9 mouse cellular contexts compared by ENCODE assay signal in genomic region chr9:120690510-120690909, GRCm38 (mm10).
DNase-seq lines count a peak whose midpoint lies in the region; ATAC-seq and TF ChIP-seq lines count a peak whose summit lies in the region.
"Had no signal": no experiment of that assay in that cellular context is flagged by ENCODE, and none has a peak within 500 bp of the region (broad histone marks: within the 10 kb centered on the region; RNA-seq: fewer than 3 reads in every experiment).

No protein-coding gene starts in this region.

- DNase-seq in heart, embryonic 10.5 days (ENCODE audit: low spot score) = no peak
- no peak for DNase-seq in heart, postnatal 4 days
- DNase-seq in midbrain, embryonic 10.5 days (ENCODE audit: low spot score) = no peak
- DNase-seq in midbrain, postnatal 0 days (ENCODE audit: low spot score) = no peak
- DNase-seq in T-cell, adult 2 months (ENCODE audit: low spot score) = no peak
- DNase-seq: thymus, adult 18-20 months had no signal

- no peaks in the 10 kb centered on the region for H3K27me3 ChIP-seq in heart, embryonic 10.5 days (ENCODE audit: insufficient read depth, poor library complexity, severe bottlenecking)
- H3K27me3 ChIP-seq in midbrain, embryonic 10.5 days (ENCODE audit: low read depth, poor library complexity, severe bottlenecking) = peaks cover 5% of the 10 kb centered on the region
- no peaks in the 10 kb centered on the region for H3K27me3 ChIP-seq in midbrain, postnatal 0 days (ENCODE audit: insufficient read depth, low read length)
- no peaks in the 10 kb centered on the region for H3K27me3 ChIP-seq in intestine, postnatal 0 days (replicated peaks; ENCODE audit: control insufficient read depth, insufficient read depth, low read length)
- H3K27me3 ChIP-seq in stomach, embryonic 16.5 days (ENCODE audit: control insufficient read depth, insufficient read depth, low read length) = no peaks in the 10 kb centered on the region

- H3K9me3 ChIP-seq in heart, embryonic 10.5 days = no peaks in the 10 kb centered on the region
- no peaks in the 10 kb centered on the region for H3K9me3 ChIP-seq in midbrain, embryonic 10.5 days (replicated peaks)
- no peaks in the 10 kb centered on the region for H3K9me3 ChIP-seq in midbrain, postnatal 0 days (ENCODE audit: low read length)
- no peaks in the 10 kb centered on the region for H3K9me3 ChIP-seq in intestine, postnatal 0 days (ENCODE audit: control insufficient read depth)
- H3K9me3 ChIP-seq in stomach, embryonic 16.5 days (replicated peaks; ENCODE audit: control insufficient read depth, low read length) = no peaks in the 10 kb centered on the region

- no peaks in the 10 kb centered on the region for H3K36me3 ChIP-seq in heart, embryonic 10.5 days
- H3K36me3 ChIP-seq in midbrain, embryonic 10.5 days = no peaks in the 10 kb centered on the region
- no peaks in the 10 kb centered on the region for H3K36me3 ChIP-seq in midbrain, postnatal 0 days (ENCODE audit: insufficient read depth, low read length)
- H3K36me3 ChIP-seq in intestine, postnatal 0 days (ENCODE audit: control insufficient read depth, insufficient read depth) = no peaks in the 10 kb centered on the region
- no peaks in the 10 kb centered on the region for H3K36me3 ChIP-seq in stomach, embryonic 16.5 days (ENCODE audit: control insufficient read depth, insufficient read depth, low read length)

- peak overlapping the region; percentile 51; the same call in 1 of the 2 replicates for H3K4me3 ChIP-seq in heart, embryonic 10.5 days
- peak overlapping the region; percentile 37; the same call in 1 of the 2 replicates for H3K4me3 ChIP-seq in midbrain, embryonic 10.5 days
- no peak overlapping the region for H3K4me3 ChIP-seq in midbrain, postnatal 0 days (ENCODE audit: low read depth, low read length)
- no peak overlapping the region for H3K4me3 ChIP-seq in intestine, postnatal 0 days (ENCODE audit: low read depth, low read length)
- H3K4me3 ChIP-seq in stomach, embryonic 16.5 days (replicated peaks; ENCODE audit: low read length) = no peak overlapping the region

- H3K4me2 ChIP-seq in midbrain, postnatal 0 days (ENCODE audit: low read depth, low read length, poor library complexity, severe bottlenecking) = no peak overlapping the region
- H3K4me2 ChIP-seq in intestine, postnatal 0 days (replicated peaks; ENCODE audit: low read depth) = no peak overlapping the region
- H3K4me2 ChIP-seq in stomach, embryonic 16.5 days (ENCODE audit: low read depth, low read length) = peak overlapping the region; percentile 52; the same call in 1 of the 2 replicates

- H3K9ac ChIP-seq in midbrain, postnatal 0 days (replicated peaks; ENCODE audit: low read length, poor library complexity, severe bottlenecking) = no peak overlapping the region
- H3K9ac ChIP-seq in intestine, postnatal 0 days (ENCODE audit: low read depth, low read length) = no peak overlapping the region; the same call in 1 of the 2 replicates
- H3K9ac ChIP-seq in stomach, embryonic 16.5 days (ENCODE audit: low read length) = peak overlapping the region; percentile 58; the same call in 1 of the 2 replicates

- WGBS in heart, embryonic 10.5 days = 28% methylated on average over 5 of the region's 5 CpGs
- 22% methylated on average over 5 of the region's 5 CpGs for WGBS in midbrain, embryonic 10.5 days
- WGBS in midbrain, postnatal 0 days = 31% methylated on average over 5 of the region's 5 CpGs
- 54% methylated on average over 5 of the region's 5 CpGs for WGBS in intestine, postnatal 0 days
- WGBS in stomach, embryonic 16.5 days = 33% methylated on average over 5 of the region's 5 CpGs

- no peak for TF ChIP-seq CTCF in midbrain, postnatal 0 days (IDR thresholded peaks at IDR 0.05)
- TF ChIP-seq CTCF in intestine, postnatal 0 days (IDR thresholded peaks at IDR 0.05; ENCODE audit: low read depth) = no peak

- no peak for ATAC-seq in midbrain, postnatal 0 days (ENCODE audit: low FRiP score)
- ATAC-seq in intestine, postnatal 0 days = no peak
- ATAC-seq in stomach, embryonic 16.5 days (ENCODE audit: insufficient read depth, low FRiP score) = no peak
- no peak for ATAC-seq in frontal cortex, adult (ENCODE audit: low TSS enrichment)

- peak overlapping the region; percentile 87 for H3K27ac ChIP-seq in heart, embryonic 10.5 days
- peak overlapping the region; percentile 89 for H3K27ac ChIP-seq in midbrain, embryonic 10.5 days (replicated peaks)
- no peak overlapping the region for H3K27ac ChIP-seq in midbrain, postnatal 0 days (ENCODE audit: low read depth, low read length)
- H3K27ac ChIP-seq in intestine, postnatal 0 days (ENCODE audit: low read depth, low read length) = peak overlapping the region; percentile 66
- H3K27ac ChIP-seq in stomach, embryonic 16.5 days (ENCODE audit: low read length) = peak overlapping the region; percentile 98

- H3K4me1 ChIP-seq in heart, embryonic 10.5 days = peaks cover 32% of the 10 kb centered on the region
- H3K4me1 ChIP-seq in midbrain, embryonic 10.5 days = peaks cover 53% of the 10 kb centered on the region
- H3K4me1 ChIP-seq in midbrain, postnatal 0 days (ENCODE audit: insufficient read depth, low read length) = peaks cover 8% of the 10 kb centered on the region; the same call in 1 of the 2 replicates
- no peaks in the 10 kb centered on the region for H3K4me1 ChIP-seq in intestine, postnatal 0 days (replicated peaks; ENCODE audit: control insufficient read depth, insufficient read depth, low read length)
- peaks cover 23% of the 10 kb centered on the region for H3K4me1 ChIP-seq in stomach, embryonic 16.5 days (ENCODE audit: control insufficient read depth, insufficient read depth, low read length)

Comparison
In these comparisons a context has a peak if more than half of its experiments do, and no peak if none do; other contexts are left out.
1. H3K4me3 ChIP-seq: peak in heart, embryonic 10.5 days (single experiment) and midbrain, embryonic 10.5 days (single experiment); none in midbrain, postnatal 0 days (single experiment), intestine, postnatal 0 days (single experiment) and stomach, embryonic 16.5 days (single experiment).